Mouse (Mus musculus) limb, embryonic 11.5 days (tissue): ENCODE results near the gene Tmem184b. TPM values are rescaled to one million over a fixed set of nuclear protein-coding genes. Genes with fewer than 3 reads are reported as not detected.

Source experiments
- ATAC-seq: fragments of 200-750 bp; cut with Nextera tagmentation; 2 replicates; pipeline ENCODE4 v1.8.0; 2017; ENCODE audit warnings: low read depth; ENCODE audit not compliant: insufficient number of reproducible peaks, low FRiP score, low TSS enrichment
- DNase-seq: peaks from one replicate; pipeline ENCODE4 v3.0.0-alpha.2; 2015; ENCODE audit warnings: low spot score
- H3K27ac ChIP-seq: fragments of 300-500 bp; sonication (generic); replicated peaks from 2 replicates; pipeline ENCODE4 v1.5.1; 2014; ENCODE audit warnings: low read depth, mild to moderate bottlenecking, low read length
- H3K27me3 ChIP-seq: fragments of 300-500 bp; sonication (generic); 2 replicates; pipeline ENCODE4 v1.6.1; 2014; ENCODE audit warnings: mild to moderate bottlenecking, low read length, mixed read lengths; ENCODE audit not compliant: control insufficient read depth, insufficient read depth
- H3K36me3 ChIP-seq: fragments of 300-500 bp; sonication (generic); 2 replicates; pipeline ENCODE4 v1.6.1; 2014; ENCODE audit warnings: mild to moderate bottlenecking, low read length, moderate library complexity, mixed read lengths; ENCODE audit not compliant: control insufficient read depth, insufficient read depth
- H3K4me1 ChIP-seq: fragments of 300-500 bp; sonication (generic); 2 replicates; pipeline ENCODE4 v1.6.1; 2014; ENCODE audit warnings: low read length, mixed read lengths; ENCODE audit not compliant: control insufficient read depth, insufficient read depth
- H3K4me2 ChIP-seq: fragments of 300-500 bp; sonication (generic); 2 replicates; pipeline ENCODE4 v1.6.1; 2014; ENCODE audit warnings: low read depth, mild to moderate bottlenecking, moderate library complexity; ENCODE audit not compliant: severe bottlenecking
- H3K4me3 ChIP-seq: fragments of 300-500 bp; sonication (generic); 2 replicates; pipeline ENCODE4 v1.5.1; 2014; ENCODE audit warnings: low read depth, low read length
- H3K9ac ChIP-seq: fragments of 300-500 bp; sonication (generic); 2 replicates; pipeline ENCODE4 v1.6.1; 2014; ENCODE audit warnings: mild to moderate bottlenecking, low read length
- H3K9me3 ChIP-seq: fragments of 300-500 bp; sonication (generic); 2 replicates; pipeline ENCODE4 v1.6.1; 2016; ENCODE audit warnings: low read length; ENCODE audit not compliant: control insufficient read depth
- WGBS: fragments of 180-500 bp; shearing (Covaris S2); extraction: QIAGEN DNeasy Blood & Tissue Kit; methylation state at CpG from one replicate; pipeline ENCODE4 v1.1.7; 2014; 5-methylcytosine and 5-hydroxymethylcytosine counted together
- polyA plus RNA-seq: library from polyadenylated mRNA; unstranded; fragments of >200 nt; fragmentation: Nextera tagmentation; extraction: Ambion mirVana; gene quantifications from 2 replicates; pipeline ENCODE4 v1.2.1, GENCODE M21; 2014

The Tmem184b gene
- polyA plus RNA-seq, 1 experiment from 2014 or later, result 50.4 TPM

- no peak overlapping the region for H3K4me3 ChIP-seq
- peaks cover 66% of the 10 kb centered on the region for H3K36me3 ChIP-seq
- DNase-seq (no peak), ATAC-seq (no peak)
- no peak overlapping the region for H3K4me2 ChIP-seq
- no peaks in the 10 kb centered on the region for H3K9me3 ChIP-seq
- WGBS, result 96% methylated on average over 17 of the region's 17 CpGs
- H3K27ac ChIP-seq, result no peak overlapping the region
- H3K27me3 ChIP-seq, result no peaks in the 10 kb centered on the region
- H3K9ac ChIP-seq, result no peak overlapping the region
- no peaks in the 10 kb centered on the region for H3K4me1 ChIP-seq
Measured at GRCm38 (mm10) chr15:79424602-79425001, 21.2 kb upstream of the Tmem184b start.

- Histone ChIP-seq H3K27ac (no peak overlapping the region), H3K9ac (no peak overlapping the region), H3K4me1 (no peaks in the 10 kb centered on the region), H3K9me3 (no peaks in the 10 kb centered on the region), H3K4me2 (no peak overlapping the region), H3K36me3 (peaks cover 59% of the 10 kb centered on the region), H3K4me3 (no peak overlapping the region), H3K27me3 (no peaks in the 10 kb centered on the region)
- 89% methylated on average over 6 of the region's 6 CpGs for WGBS
- ATAC-seq (no peak), DNase-seq (no peak)
Measured at GRCm38 (mm10) chr15:79422715-79423243, 19.4 kb upstream of the Tmem184b start.

GRCm38 (mm10) chr15:79418677-79419076 is 15.3 kb upstream of the Tmem184b start:
- Histone ChIP-seq H3K27ac (no peak overlapping the region), H3K36me3 (peaks cover 37% of the 10 kb centered on the region), H3K4me1 (no peaks in the 10 kb centered on the region), H3K27me3 (no peaks in the 10 kb centered on the region), H3K4me3 (no peak overlapping the region), H3K4me2 (no peak overlapping the region), H3K9ac (no peak overlapping the region), H3K9me3 (no peaks in the 10 kb centered on the region)
- ATAC-seq (no peak), DNase-seq (no peak)
- 85% methylated on average over 11 of the region's 11 CpGs for WGBS

- H3K36me3 ChIP-seq, result peaks cover 33% of the 10 kb centered on the region
- 92% methylated on average over 3 of the region's 3 CpGs for WGBS
- no peaks in the 10 kb centered on the region for H3K27me3 ChIP-seq
- H3K4me3 ChIP-seq, result no peak overlapping the region
- H3K4me2 ChIP-seq, result no peak overlapping the region
- DNase-seq, result no peak
- H3K4me1 ChIP-seq, result no peaks in the 10 kb centered on the region
- ATAC-seq, result no peak
- no peak overlapping the region for H3K9ac ChIP-seq
- no peak overlapping the region for H3K27ac ChIP-seq
- no peaks in the 10 kb centered on the region for H3K9me3 ChIP-seq
Measured at GRCm38 (mm10) chr15:79418265-79418664, 14.9 kb upstream of the Tmem184b start.

GRCm38 (mm10) chr15:79417379-79417778 is 14.0 kb upstream of the Tmem184b start:
- Histone ChIP-seq H3K4me3 (no peak overlapping the region), H3K4me1 (no peaks in the 10 kb centered on the region), H3K36me3 (peaks cover 27% of the 10 kb centered on the region), H3K27me3 (no peaks in the 10 kb centered on the region), H3K9me3 (no peaks in the 10 kb centered on the region), H3K9ac (no peak overlapping the region), H3K4me2 (no peak overlapping the region), H3K27ac (0 out of 2 replicates have a peak overlapping the region, but pooled peaks have one; percentile 8)
- ATAC-seq, result no peak
- 94% methylated on average over 3 of the region's 3 CpGs for WGBS
- no peak for DNase-seq

GRCm38 (mm10) chr15:79416460-79417085 is 13.2 kb upstream of the Tmem184b start:
- no peak for DNase-seq
- Histone ChIP-seq H3K9me3 (no peaks in the 10 kb centered on the region), H3K4me3 (no peak overlapping the region), H3K27me3 (no peaks in the 10 kb centered on the region), H3K36me3 (peaks cover 21% of the 10 kb centered on the region), H3K4me1 (no peaks in the 10 kb centered on the region), H3K9ac (no peak overlapping the region), H3K4me2 (no peak overlapping the region), H3K27ac (no peak overlapping the region)
- no peak for ATAC-seq
- 92% methylated on average over 10 of the region's 10 CpGs for WGBS

- ATAC-seq (no peak), DNase-seq (no peak)
- 43% methylated on average over 4 of the region's 4 CpGs for WGBS
- no peak overlapping the region for H3K4me2 ChIP-seq
- no peaks in the 10 kb centered on the region for H3K9me3 ChIP-seq
- H3K27me3 ChIP-seq, result no peaks in the 10 kb centered on the region
- peaks cover 6% of the 10 kb centered on the region; the same call in 1 of the 2 replicates for H3K36me3 ChIP-seq
- H3K4me1 ChIP-seq, result no peaks in the 10 kb centered on the region
- no peak overlapping the region for H3K4me3 ChIP-seq
- H3K9ac ChIP-seq, result no peak overlapping the region
- no peak overlapping the region for H3K27ac ChIP-seq
Measured at GRCm38 (mm10) chr15:79414513-79414912, 11.1 kb upstream of the Tmem184b start.

GRCm38 (mm10) chr15:79413802-79414201 is 10.4 kb upstream of the Tmem184b start:
- Histone ChIP-seq H3K27me3 (no peaks in the 10 kb centered on the region), H3K9me3 (no peaks in the 10 kb centered on the region), H3K27ac (no peak overlapping the region), H3K4me3 (no peak overlapping the region), H3K9ac (no peak overlapping the region), H3K36me3 (peaks cover 2% of the 10 kb centered on the region; the same call in 1 of the 2 replicates), H3K4me1 (no peaks in the 10 kb centered on the region), H3K4me2 (no peak overlapping the region)
- 80% methylated on average over 8 of the region's 8 CpGs for WGBS
- ATAC-seq (no peak), DNase-seq (no peak)

- ATAC-seq (no peak), DNase-seq (no peak)
- 96% methylated on average over 3 of the region's 3 CpGs for WGBS
- no peak overlapping the region for H3K4me3 ChIP-seq
- no peaks in the 10 kb centered on the region; the same call in 1 of the 2 replicates for H3K36me3 ChIP-seq
- no peak overlapping the region for H3K4me2 ChIP-seq
- no peaks in the 10 kb centered on the region for H3K27me3 ChIP-seq
- no peaks in the 10 kb centered on the region for H3K4me1 ChIP-seq
- no peak overlapping the region for H3K9ac ChIP-seq
- H3K9me3 ChIP-seq, result no peaks in the 10 kb centered on the region
- no peak overlapping the region for H3K27ac ChIP-seq
Measured at GRCm38 (mm10) chr15:79413201-79413600, 9.8 kb upstream of the Tmem184b start.
